Mouse (Mus musculus): ENCODE results near the gene 4930544D05Rik. TPM values are rescaled to one million over a fixed set of nuclear protein-coding genes. Genes with fewer than 3 reads are reported as not detected.
A peak's percentile ranks its signal among the peaks of the same experiment; 100 is the strongest.
"Not testable (repeated sequence)": the region's sequence is repeated elsewhere in the genome, so short reads cannot be mapped to it uniquely, and the experiment has no call there.

The 4930544D05Rik gene
- total RNA-seq (2021) = not detected
- long read RNA-seq, experiment 1 = 0 reads
- long read RNA-seq, experiment 2 = 0 reads

DNA sequence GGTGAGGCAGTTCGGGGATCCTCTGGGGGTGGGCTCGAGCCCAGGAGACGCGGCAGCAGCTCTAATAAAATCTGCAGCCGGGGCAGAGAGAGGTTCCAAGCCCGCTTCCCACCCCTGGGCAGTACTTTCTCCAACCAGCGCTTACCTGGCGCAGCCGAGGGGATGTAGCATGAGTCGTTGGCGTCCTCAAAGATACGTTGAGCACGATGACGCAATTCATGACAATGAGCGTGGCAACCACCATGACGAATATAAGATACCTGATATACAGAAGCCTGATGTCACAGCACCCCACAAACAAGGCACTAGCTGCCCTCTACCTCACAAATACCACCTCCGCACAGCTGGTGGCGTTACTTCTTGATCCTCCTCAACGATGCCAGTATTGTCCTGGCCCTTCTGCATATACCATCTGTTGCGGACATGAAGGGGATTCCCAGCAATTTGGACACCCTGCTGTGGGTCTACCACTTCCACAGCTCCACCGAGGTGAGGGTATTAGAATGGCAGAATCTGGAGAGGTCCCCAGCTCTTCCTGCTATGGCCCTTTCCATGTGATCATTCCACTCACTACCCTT is at the start of gene 4930544D05Rik:
Gene 4930544D05Rik, plus strand, starts transcription at position 333 of the 578 bp plus-strand sequence.
- intact Hi-C loops (cut with DNase I; ENCODE audit: low total_unique reads) = loop anchor here (10.0 kb wide), 1 partner anchor 181 kb away; the partner anchor contains the start of gene Arrb2
- DNase-seq = no peak

DNA sequence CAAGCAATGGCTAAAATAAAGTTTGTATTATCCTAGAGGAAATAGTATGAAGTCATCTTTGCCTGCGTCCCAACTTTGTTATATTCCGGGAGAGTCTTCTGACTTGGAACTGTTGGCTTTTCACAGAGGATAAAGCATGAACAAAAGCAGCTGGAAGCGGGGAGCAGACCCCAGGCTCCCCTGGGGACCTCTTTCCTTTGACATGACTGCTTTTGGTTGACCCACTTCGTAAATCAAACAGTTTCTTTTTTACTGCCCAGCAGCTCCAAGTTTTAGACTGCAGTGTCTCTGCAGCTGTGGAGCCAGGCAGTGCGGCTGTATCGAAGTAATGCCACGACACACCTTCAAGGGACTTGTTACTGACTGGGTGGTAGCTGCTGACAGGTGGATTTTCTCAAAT is 49.1 kb upstream of the 4930544D05Rik start:
- DNase-seq = no peak
- intact Hi-C loops (cut with DNase I; ENCODE audit: low total_unique reads) = no loop called here

DNA sequence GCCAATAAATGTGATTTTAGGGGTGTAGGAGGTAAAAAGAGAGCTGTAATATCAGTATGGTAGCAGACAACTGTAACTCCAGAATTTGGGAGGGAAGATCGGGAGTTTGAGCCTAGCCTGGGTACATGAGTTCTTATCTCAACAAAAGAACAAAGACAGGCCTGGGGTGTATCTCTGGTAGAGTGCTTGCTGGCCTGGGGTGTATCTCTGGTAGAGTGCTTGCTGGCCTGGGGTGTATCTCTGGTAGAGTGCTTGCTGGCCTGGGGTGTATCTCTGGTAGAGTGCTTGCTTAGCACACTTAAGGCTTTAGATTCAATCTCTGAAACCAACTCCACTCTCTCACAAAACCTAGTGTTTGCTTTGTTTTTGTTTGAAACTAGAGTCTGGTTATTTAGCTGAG is 45.0 kb upstream of the 4930544D05Rik start:
- DNase-seq; intact Hi-C loops (cut with DNase I; ENCODE audit: low total_unique reads): not testable (repeated sequence)

DNA sequence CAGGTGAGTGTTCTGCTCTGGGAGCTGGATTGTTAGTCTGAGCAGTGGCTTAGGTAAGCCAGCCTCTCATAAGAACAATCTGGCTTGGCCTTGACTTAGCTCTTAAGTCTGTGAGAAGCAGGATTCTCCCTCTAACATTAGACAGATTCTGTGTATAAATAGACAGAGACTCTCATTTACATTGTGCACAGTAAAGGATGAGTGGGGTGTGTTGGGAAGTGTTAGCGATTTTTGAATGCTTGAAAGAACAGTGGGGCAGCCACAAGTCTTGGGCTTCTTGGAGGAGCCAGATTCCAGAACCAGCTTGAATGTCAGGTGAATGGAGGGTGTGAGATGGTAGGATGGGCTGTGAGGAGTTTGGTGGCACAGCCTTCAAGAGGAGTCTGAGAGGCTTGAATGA is 44.0 kb upstream of the 4930544D05Rik start:
- no peak for DNase-seq
- intact Hi-C loops (cut with DNase I; ENCODE audit: low total_unique reads) = no loop called here

DNA sequence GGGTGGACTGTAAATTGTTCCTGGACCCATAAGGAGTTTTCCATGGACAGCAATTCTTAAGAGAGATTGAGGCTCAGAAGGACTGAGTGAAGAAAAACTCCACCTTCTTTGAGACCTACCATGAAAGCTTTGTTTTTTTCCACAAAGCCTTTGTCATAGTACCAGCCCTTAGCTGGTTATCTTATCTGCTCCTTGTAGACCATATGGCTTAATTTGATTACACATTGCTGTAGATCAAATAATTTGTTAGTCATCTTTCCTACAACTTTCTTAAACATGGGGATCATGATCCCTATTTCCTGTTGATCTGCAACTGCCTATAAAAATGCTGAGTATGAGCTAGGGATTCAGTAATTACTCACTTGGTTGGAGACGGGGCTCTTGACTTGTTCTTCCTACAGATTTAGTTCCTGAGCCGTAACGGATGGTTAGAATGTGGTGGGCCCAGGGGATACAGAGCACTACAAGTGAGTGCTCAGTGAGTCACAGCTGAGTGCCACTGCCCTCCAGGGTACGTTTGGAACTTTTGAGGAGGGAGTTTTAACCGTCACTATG is 43.2 kb upstream of the 4930544D05Rik start:
- intact Hi-C loops (cut with DNase I; ENCODE audit: low total_unique reads) = no loop called here
- DNase-seq = no peak

DNA sequence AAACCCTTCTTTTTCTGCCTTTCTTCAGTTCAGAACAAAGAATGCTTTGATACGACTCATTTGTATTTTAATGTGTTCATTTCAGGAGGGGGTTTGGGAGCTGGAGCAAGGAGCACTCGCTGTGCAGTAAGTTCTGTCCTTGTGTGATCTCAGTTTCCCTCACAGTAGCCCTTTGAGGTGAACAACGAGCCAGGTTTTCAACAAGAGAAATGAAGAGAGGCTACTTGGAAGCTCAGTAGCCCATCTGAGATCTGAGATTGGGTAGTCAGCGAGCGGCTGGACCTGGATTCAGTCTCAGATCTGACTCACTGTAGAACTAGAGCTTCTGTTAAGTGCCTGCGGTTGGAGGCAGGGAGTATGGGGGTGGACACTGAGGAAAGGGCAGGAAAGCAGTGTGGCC is 41.8 kb upstream of the 4930544D05Rik start:
- intact Hi-C loops (cut with DNase I; ENCODE audit: low total_unique reads) = no loop called here
- no peak for DNase-seq

DNA sequence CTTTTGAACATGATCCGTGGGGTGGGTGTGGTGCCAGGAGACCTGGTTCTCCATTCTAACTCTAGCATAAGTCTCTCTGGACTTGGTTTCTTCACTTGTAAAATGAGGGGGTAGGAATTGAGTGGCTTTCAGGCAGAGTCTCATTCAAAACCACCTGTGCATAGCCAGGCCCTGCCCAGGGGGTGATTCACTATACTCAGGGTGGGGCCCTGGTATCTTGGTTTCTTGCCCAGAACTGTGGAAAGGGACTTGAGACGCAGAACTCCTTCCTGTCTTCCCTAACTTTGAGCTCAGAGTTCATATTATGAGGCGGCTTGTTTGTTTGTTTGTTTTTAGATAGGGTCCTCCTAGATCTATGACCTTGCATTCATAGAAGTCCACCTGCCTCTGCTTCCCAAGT is 38.4 kb upstream of the 4930544D05Rik start:
- DNase-seq = no peak

DNA sequence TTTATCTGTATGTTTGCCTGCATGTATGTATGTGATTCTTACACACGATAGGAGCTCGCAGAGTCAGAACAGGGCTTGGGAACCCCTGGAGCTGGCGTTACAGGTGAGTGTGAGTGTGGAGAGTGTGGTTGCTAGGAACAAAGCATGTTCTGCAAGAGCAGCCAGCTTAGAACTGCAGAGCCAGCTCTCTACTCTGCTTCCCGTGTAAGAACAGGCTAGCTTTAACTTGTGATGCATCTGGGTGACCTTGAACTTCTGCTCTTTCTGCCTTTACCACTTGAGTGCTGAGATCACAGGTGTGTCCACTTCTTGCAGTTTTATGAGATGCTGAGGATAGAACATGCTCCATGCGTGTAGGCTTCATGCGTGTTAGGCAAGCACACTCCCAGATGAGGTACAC is 36.7 kb upstream of the 4930544D05Rik start:
- DNase-seq = no peak
- intact Hi-C loops (cut with DNase I; ENCODE audit: low total_unique reads) = no loop called here

More for the DNA sequence above, 38.4 kb upstream of the 4930544D05Rik start:
- intact Hi-C loops (cut with DNase I; ENCODE audit: low total_unique reads) = no loop called here

DNA sequence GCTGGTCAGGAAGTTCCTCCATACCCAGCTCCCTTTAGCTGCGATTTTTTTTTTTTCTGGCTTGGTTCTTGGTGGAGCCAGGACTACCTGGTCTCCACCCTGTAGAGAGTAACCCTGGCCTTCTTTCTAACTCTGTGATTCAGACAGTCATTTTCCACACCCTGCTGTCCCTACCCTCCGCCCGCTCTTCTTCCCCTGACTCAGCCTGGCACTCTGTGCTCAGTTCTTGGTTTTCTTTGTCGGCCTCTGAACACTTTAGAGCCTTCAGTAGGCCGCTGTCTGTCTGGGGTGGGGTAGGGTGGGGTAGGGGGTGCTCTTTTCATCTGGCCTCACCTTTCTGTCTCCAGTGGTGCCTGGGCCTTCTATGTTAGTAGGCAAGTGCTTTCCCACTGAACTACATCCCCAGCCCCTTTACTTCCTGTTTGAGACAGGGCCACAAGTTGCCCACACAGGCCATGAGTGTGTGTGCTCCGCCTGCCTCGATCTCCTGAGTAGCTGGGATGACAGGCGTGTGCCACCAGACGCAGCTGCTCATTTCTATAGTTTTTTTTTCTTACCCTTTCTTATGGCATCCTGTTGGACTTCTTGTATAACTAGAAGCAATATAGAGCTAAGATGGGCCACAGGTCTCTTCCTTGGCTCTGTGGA is 35.8 kb upstream of the 4930544D05Rik start:
- no peak for DNase-seq
- intact Hi-C loops (cut with DNase I; ENCODE audit: low total_unique reads) = no loop called here

DNA sequence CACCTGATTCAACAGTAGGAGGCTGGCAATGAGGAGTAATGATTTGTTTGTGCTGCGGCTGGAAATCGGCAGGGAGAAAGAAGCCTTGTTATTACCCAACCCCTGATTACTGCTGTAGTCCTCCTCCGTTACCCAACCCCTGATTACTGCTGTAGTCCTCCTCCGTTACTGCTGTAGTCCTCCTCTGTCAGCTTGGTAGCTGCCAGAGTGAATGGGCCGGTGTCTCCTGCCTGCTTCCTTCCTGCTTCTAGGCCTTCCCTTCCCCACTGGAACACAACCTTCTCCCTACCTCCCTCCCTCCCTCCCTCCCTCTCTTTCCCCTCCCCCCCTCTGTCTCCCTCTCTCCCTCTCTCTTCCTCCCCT is 35.3 kb upstream of the 4930544D05Rik start:
- intact Hi-C loops (cut with DNase I; ENCODE audit: low total_unique reads) = no loop called here
- DNase-seq = no peak

DNA sequence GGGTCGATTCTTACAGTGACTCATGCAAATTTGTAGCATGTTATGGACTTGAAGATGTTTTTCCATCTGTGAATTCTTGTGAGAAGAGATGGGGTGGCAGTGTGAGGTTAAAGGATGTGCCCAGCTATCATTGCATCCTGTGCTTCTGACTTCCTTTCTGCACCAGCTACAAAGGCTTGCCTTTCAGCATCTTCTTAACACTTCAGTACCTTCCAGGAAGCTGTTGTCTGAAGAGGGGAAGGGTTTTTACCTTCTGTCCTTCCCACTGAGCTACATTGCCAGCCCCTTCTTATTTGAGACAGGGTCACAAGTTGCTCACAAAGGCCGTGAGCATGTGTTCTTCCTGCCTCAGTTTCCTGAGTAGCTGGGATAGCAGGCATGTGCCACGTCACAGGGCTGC is 34.7 kb upstream of the 4930544D05Rik start:
- intact Hi-C loops (cut with DNase I; ENCODE audit: low total_unique reads) = no loop called here
- DNase-seq = no peak

DNA sequence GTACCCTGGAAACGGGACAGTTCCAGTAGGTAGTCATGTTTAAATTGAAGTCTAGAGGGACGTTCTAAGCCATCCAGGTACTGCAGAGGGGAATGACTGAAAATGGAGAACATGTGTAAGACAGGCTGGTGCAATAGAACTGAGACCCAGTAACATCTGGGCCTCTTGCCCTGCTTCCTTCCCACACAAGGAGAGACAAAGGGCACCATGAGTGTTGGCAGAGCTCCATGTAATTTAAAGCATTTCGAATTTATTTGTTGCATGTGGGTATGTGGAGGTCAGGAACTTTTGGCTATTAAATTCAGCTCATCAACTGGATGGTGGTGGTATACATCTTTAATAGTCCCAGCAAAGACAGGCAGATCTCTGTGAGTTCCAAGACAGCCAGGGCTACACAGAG is 33.5 kb upstream of the 4930544D05Rik start:
- DNase-seq = no peak
- intact Hi-C loops (cut with DNase I; ENCODE audit: low total_unique reads) = no loop called here

DNA sequence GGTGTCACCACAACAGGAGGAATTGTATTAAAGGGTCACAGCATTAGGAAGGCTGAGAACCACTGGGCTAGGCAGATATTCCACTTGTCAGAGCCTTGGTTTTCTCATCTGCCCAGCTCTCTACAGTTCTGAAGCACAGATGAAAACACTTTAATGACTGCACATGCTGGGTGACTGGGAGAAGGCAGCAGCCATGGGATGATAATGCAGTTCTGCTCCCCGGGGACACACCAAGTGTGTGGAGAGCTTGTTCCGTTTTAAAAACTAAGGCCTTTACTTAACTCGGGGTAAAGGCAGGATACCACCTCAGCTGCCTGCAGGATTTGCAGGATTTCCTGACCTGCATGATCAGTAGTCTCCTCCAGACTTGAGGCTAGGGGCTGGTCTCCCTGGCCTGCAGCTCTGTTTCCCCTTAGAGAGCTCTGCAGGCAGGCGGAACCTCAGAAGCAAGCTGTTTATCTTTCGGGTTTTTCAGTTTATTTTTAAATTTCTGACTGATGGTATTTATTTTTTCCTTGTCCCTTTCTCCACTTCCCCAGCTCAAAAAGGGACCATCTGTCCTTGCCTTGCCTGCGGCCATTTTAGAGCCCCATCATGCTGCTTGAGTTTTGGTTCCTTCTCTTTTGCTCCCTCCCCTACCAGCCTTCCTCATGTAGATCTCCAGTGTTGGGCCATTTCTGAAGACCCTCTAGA is 32.5 kb upstream of the 4930544D05Rik start:
- intact Hi-C loops (cut with DNase I; ENCODE audit: low total_unique reads) = no loop called here

DNA sequence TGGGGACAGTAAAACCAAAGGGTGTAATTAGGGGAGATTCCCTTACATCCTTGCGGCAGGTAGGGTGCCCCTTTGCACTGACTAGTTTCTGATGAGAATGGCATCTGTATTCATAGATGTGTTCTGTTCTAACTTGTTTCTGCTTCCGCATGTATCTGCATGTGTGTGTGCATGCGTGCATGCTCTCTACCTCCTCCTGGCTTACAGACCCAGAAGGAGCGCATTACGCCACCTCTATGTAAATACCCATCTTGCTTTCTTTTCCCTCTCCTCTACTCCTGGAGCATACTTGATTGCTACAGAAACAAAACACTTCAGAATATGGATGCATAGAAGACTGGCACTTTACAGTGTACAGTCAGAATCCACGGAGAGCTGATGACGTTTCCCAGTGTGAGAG is 31.9 kb upstream of the 4930544D05Rik start:
- DNase-seq = no peak
- intact Hi-C loops (cut with DNase I; ENCODE audit: low total_unique reads) = no loop called here

More for the DNA sequence above, 32.5 kb upstream of the 4930544D05Rik start:
- DNase-seq = no peak

DNA sequence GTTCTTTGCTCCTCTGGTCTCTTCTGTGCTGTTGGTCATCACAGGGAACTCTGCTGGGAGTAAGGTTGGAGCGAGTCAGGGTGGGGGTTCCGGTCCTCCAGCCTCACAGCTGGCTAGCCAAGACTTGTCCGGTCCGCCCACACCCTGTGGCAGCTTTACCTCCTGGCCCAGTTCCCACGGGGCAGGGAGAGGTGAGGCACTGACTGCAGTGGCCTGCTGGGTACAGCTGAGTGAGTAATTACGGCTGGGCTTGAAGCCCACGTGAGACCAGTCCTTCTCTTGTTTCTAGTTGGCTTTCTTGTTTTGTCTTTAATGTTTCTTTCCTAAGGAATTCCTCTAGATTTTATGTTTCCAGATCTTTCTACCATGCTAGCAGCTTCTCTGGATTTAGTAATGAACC is 30.2 kb upstream of the 4930544D05Rik start:
- intact Hi-C loops (cut with DNase I; ENCODE audit: low total_unique reads) = no loop called here

DNA sequence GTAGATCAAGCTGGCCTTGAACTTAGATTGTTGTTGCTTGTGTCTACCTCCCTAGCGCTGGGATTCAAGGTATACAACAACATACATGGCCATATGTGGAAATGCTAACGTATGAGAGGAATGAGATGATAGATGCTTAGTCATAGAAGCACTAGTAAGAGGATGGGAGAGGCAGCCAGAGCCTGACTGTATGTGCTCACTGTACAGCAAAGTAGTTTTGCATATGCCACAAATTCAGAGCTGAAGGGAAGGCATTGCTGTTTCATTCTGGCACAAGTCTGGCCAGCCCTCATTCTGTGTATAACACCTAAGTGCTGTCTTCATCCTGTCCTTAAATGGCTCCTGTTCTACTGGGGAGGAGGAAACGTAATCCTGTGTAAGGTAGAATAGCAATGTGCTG is 29.4 kb upstream of the 4930544D05Rik start:
- no peak for DNase-seq
- intact Hi-C loops (cut with DNase I; ENCODE audit: low total_unique reads) = no loop called here

More for the DNA sequence above, 30.2 kb upstream of the 4930544D05Rik start:
- peak; percentile 66 for DNase-seq

DNA sequence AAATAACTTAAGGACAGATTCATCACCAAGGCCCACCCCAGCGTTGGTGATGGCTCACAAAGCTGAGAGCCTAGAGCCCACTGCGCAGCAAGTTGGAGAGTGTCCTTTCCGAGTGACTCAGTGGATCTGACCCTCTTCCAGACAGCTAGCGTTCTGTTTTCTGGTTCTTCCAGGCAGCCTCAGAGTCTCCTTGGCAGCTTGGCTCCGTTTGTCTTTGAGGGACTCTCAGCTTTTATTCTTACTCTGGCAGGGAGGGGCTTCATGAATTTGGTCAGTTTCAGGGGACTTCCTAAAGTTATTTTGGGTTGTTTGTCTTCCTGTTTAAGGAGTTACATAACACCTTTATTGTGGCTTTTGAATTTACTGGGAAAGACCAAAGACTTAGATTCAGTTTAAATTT is 28.7 kb upstream of the 4930544D05Rik start:
- DNase-seq = no peak
- intact Hi-C loops (cut with DNase I; ENCODE audit: low total_unique reads) = no loop called here

DNA sequence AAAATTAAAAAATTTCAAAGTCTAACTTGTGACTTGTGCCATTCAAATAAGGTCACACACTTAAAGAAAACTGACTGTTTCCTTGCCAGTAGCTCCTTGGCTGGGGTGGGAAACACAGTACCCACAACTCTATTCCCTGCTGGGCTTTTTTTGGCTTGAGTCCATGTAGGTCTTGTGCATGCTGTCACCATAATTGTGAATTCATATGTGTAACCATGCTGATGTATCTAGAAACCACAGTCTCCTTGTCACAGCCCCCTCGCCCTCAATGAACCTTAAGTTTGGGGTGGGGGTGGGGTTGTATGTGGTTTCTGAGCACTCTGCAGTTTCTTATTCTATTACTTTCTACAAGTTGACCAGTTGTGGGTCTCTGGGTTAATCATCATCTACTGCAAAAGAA is 23.9 kb upstream of the 4930544D05Rik start:
- no peak for DNase-seq
- intact Hi-C loops (cut with DNase I; ENCODE audit: low total_unique reads) = no loop called here

DNA sequence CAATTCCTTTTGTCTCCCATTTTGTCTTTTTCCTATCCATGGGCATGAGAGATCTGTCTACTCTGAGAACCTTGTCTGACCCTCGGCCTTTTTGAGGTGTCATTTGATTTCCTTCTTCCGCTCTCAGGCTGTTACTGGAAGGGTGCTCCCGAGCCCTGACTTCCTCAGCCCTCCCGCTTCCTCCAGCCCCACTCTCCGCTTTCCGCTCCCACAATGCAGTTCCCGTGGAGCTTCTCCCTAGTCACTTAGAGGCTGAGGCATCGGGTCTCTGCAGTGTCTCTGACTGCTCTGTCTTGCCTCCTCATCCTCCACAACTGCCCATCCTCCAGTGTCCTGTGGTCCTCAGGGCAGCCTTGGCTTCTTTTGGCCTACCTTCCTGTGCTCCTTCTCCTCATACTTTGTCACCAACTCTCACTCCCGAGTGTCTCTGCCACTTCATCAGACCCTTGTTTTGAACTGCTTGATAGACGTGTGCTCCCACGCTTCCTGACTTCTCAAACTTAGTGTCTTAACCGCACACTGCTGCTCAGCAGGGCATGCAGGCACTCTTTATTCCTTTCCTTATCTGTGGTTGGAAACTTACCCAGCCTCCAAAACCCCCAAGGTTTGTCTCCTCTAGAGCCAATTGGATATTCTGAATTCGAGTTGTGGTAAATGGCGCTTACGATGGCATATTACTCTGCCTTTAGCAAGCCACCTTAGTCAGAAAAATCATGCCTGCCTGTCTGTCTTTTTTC is 21.2 kb upstream of the 4930544D05Rik start:
- intact Hi-C loops (cut with DNase I; ENCODE audit: low total_unique reads) = no loop called here
- DNase-seq = no peak

DNA sequence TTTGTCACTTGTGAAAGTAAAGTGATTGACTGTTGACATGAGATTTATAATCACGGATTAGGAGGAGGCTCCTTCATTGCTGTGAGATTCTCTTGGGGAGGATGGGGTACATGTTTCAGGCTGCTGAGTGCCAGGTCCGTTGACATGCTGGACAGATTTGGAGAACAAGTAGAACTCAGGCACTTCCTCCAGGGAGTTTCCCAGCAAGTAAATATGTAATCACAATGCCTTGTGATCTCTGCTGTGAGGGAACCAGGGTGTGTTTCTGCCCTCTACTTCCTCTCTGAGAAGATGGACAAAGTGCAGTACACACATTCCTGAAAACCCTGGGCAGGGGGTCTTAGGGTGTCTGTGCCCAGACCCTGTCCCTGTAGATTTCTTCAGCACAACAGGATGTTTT is 20.0 kb upstream of the 4930544D05Rik start:
- DNase-seq = no peak
- intact Hi-C loops (cut with DNase I; ENCODE audit: low total_unique reads) = no loop called here
